Mouse (Mus musculus) cortical plate, adult 2 months (tissue): Measurements from ENCODE around the gene Ddx20. TPM values are rescaled to one million over a fixed set of nuclear protein-coding genes. Genes with fewer than 3 reads are reported as not detected.
"Not testable (repeated sequence)": the region's sequence is repeated elsewhere in the genome, so short reads cannot be mapped to it uniquely, and the experiment has no call there.

Experiments
- H3K27ac ChIP-seq: fragments of 200-500 bp; 2 replicates; pipeline ENCODE4 v1.5.1; 2012; ENCODE audit warnings: low read length, control low read depth, inconsistent platforms; ENCODE audit not compliant: insufficient read depth
- H3K4me1 ChIP-seq: fragments of 200-500 bp; 2 replicates; pipeline ENCODE4 v1.6.1; 2011; ENCODE audit warnings: low read length; ENCODE audit not compliant: control insufficient read depth, insufficient read depth
- H3K4me3 ChIP-seq: fragments of 200-500 bp; 2 replicates; pipeline ENCODE4 v1.5.1; 2011; ENCODE audit warnings: mild to moderate bottlenecking, low read length, control low read depth; ENCODE audit not compliant: insufficient read depth
- CTCF ChIP-seq: fragments of 200-500 bp; IDR thresholded peaks from 2 replicates; pipeline ENCODE4 v1.5.1; 2011; ENCODE audit warnings: mild to moderate bottlenecking, control low read depth, low read length; ENCODE audit not compliant: insufficient read depth; ENCODE audit errors: extremely low read depth
- POLR2A ChIP-seq: fragments of 200-500 bp; IDR thresholded peaks from 2 replicates; pipeline ENCODE4 v1.6.1; 2011; ENCODE audit warnings: mild to moderate bottlenecking, low read length, control low read depth; ENCODE audit not compliant: insufficient read depth; ENCODE audit errors: extremely low read depth
- polyA plus RNA-seq: library from polyadenylated mRNA; depleted of rRNA; stranded (reverse); fragments of >200 nt; gene quantifications from 2 replicates; pipeline ENCODE4 v1.2.3, GENCODE M21; 2012

The Ddx20 gene
- polyA plus RNA-seq, 1 experiment = 9.1 TPM

DNA sequence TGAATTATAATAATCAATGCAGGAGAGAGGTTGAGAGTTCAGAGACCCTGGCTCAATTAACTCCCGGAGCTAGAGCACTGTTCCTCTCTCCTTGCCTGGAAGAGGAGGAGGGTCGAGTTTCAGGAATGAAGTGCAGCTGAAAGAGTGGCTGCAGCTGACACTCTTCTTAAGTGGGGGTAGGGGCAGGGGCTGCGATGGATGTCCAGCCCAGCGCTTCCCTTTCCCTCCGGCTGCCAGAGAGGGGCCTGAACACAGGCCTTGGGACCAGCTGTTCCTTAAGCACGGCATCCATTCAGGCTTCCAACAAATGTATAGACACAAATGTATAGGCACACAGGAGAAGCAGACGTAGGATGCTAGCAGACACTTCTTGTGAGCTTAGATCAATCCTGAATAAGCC, 20.2 kb upstream of the Ddx20 start:
- H3K4me1 ChIP-seq = peaks cover 9% of the 10 kb centered on the region
- TF ChIP-seq CTCF = no peak
- H3K4me3 ChIP-seq = peak overlapping the region; percentile 94
- peak overlapping the region; percentile 80 for H3K27ac ChIP-seq

DNA sequence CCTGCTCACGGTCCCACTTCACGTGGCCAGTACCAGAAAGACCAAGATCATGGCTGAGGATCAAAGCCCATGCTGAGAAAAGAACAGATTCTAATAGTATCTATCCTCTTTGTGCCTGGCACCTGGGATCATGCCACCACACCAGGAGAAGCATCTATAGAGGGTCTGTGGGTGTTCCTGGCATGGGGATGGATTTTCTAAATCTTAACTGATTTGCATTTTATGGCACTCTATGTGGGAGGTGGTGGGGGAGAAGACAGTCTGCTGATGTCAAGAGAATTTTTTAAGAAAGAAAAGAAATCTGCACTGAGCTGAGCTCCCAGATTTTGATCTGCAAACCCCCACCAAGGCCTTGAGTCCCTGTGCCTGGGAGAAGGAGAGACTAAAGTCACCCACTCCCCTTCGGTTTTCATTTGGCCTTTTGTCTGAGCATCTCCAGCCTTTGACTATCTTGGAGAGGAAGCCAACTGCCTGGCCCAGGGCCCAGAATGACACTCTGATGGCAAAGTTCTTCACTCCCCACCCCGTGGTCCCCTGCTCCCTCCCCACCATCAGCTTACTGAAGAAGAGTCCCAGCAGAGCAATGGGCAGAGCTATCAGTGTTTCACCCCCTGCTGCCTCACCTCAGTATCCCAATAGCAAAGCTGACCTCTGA, 19.1 kb upstream of the Ddx20 start:
- Histone ChIP-seq H3K4me1 (peaks cover 9% of the 10 kb centered on the region), H3K27ac (peak overlapping the region; percentile 99), H3K4me3 (peak overlapping the region; percentile 94)
- TF ChIP-seq CTCF (no peak), POLR2A (peak; percentile 50)

DNA sequence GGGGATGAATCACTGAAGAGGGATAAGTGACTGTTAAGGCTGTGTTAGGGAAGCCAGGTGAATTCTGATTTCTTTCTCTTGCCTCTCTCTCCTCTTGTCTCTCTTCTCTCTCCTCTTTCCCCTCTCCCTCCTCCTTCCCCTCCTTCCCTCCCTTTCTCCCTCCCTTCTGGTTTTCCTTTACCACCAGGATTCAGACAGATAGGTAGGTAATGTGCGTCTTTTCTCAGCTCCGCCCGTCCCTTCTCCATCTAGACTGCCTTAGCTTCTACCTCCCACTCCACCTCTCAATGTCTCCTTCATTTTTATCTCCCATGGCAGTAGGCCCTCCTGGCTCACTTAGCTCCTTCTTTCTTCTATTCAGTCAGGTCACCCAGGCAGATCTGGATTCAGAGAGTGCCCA, 18.2 kb upstream of the Ddx20 start:
- Histone ChIP-seq H3K4me1 (peaks cover 9% of the 10 kb centered on the region), H3K4me3 (peak overlapping the region; percentile 94), H3K27ac (peak overlapping the region; percentile 99)
- TF ChIP-seq CTCF (no peak), POLR2A (peak; percentile 33)

DNA sequence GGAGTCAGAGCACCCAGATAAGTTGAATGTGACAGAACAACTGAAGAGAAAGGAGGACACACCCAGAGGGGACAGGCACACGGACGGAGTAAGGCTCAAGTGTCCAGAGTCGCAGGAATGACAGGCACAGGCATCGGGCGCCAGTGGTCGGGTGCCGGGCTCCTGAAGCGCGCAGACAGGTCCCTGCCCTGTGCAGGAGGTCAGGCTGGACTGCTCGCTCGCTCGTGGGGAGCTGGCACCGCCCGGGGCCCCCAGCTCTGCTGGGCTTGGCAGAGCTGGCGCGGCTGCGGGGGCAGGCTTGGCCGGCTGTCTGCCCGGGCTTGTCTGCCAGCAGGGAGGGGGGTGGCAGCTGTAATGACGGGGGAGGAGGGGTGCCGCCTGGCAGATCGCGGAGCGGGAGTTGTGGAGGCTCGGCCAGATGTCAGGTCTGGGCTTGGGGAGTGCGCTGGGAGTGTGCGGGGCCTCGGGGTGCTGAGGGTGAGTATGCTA, 17.7 kb upstream of the Ddx20 start:
- TF ChIP-seq POLR2A = no peak
- no peak for TF ChIP-seq CTCF
- Histone ChIP-seq H3K27ac (peak overlapping the region; percentile 99), H3K4me1 (peaks cover 8% of the 10 kb centered on the region), H3K4me3 (peak overlapping the region; percentile 94)

DNA sequence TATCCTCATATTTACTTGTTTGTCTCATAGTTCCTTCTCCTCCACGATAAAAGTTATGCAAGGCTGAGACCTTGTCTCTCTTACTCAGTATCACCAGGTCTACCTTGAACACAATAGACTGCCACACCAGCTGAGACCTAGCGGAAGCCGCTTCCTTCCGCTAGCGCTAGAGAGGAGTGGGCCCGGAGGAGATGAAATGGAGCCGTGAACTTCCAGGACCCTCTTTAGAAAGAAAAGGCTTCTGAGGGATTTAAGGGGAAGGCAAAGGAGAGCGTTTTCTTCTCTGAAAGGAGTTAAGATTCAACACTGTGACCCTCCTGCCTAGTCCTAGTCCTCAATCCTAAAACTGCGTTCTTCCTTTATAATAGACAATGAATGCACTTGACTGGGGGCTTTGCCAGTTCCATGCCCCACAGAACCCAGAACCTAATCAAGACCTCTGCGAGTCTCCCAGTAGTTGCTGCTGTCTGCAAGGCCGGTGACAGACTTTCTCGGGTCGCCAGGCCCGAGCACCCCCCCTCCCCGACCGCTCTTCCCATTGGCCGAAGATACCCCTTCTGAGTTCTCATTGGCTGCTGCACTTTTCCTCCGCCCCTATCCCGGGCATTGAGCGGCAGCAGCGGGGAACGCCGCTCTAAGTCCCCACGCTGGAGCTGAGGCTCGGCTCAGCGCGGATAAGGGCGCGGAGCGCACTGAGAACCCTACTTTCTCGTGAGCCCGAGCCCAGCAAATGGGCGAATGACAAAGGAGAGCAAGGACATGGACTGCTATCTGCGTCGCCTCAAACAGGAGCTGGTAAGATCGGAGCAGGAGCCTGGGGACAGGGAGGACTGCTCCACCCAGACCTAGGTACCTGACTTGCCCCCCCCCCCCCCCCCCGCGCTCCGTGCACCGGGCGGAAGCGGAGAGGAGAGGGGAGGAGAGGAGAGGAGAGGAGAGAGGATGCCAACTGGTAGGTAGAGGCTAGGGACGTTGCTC, 16.9 kb upstream of the Ddx20 start, which contains the start of gene Inka2:
Inka2 (plus strand) TSS at position 569 of the 978 bp plus-strand sequence.
- Histone ChIP-seq H3K4me1 (peaks cover 4% of the 10 kb centered on the region), H3K4me3 (peak within 1 kb of the TSS; percentile 94), H3K27ac (peak within 1 kb of the TSS; percentile 99)
- TF ChIP-seq CTCF (no peak), POLR2A (peak; percentile 97)

DNA sequence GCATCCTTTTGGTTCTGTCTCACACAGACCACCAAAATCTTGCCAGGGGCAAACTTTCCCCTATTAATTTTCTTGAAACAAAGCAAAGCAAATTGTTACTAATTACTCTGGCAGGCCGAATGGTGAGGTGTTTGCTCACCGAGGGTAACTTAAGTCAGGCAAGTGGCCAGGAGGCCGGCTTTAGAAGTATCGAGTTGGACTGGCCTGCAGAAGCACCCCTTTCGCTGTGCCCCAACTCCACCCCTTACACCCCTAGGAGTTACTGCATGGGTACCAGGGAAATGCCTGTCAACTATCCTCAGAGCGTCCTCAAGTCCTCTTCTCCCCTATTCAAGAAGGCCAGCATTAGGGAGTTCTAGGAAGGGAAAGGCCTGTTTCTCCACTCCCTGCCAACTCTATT, 16.2 kb upstream of the Ddx20 start:
- TF ChIP-seq CTCF (no peak), POLR2A (no peak)
- H3K4me3 ChIP-seq = no peak overlapping the region
- H3K4me1 ChIP-seq = peaks cover 2% of the 10 kb centered on the region; the same call in 1 of the 2 replicates
- no peak overlapping the region for H3K27ac ChIP-seq

DNA sequence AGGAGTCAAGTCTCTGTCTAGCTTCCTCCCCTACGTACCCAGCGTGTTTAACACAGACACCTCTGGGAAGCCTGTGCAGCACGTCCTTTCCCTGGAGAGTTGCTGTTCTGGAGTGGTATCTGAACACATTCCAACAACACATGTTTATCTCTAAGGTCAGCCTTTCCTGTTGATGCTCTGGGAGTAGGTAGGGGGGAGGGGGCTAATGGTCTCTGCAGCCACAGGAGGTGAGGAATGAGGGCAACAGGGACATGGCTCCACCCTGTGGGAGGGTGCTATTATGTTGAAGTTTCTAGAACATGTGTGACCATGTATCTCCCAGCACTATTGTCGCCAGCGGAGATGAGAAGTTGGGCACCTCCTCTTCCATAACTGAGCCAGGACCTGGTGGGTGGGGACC, 14.0 kb upstream of the Ddx20 start:
- H3K4me3 ChIP-seq = no peak overlapping the region
- no peak overlapping the region for H3K27ac ChIP-seq
- H3K4me1 ChIP-seq = peaks cover 9% of the 10 kb centered on the region
- TF ChIP-seq CTCF = no peak
- TF ChIP-seq POLR2A = no peak

DNA sequence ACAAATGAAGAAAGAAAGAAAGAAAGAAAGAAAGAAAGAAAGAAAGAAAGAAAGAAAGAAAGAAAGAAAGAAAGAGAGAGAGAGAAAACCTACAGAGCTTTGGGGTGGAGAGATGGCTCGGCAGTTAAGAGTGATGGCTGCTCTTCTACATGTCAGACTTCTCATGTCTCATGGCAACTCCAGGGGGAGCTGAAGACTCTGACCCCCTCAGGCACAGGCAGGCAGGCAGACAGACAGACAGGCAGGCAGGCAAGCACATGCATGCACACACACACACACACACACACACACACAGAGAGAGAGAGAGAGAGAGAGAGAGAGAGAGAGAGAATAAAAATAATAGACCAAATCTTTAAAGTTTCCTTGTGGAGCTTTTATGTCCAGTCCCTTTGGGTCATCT, 13.4 kb upstream of the Ddx20 start:
- H3K27ac ChIP-seq, H3K4me3 ChIP-seq: not testable (repeated sequence)
- peaks cover 11% of the 10 kb centered on the region for H3K4me1 ChIP-seq

DNA sequence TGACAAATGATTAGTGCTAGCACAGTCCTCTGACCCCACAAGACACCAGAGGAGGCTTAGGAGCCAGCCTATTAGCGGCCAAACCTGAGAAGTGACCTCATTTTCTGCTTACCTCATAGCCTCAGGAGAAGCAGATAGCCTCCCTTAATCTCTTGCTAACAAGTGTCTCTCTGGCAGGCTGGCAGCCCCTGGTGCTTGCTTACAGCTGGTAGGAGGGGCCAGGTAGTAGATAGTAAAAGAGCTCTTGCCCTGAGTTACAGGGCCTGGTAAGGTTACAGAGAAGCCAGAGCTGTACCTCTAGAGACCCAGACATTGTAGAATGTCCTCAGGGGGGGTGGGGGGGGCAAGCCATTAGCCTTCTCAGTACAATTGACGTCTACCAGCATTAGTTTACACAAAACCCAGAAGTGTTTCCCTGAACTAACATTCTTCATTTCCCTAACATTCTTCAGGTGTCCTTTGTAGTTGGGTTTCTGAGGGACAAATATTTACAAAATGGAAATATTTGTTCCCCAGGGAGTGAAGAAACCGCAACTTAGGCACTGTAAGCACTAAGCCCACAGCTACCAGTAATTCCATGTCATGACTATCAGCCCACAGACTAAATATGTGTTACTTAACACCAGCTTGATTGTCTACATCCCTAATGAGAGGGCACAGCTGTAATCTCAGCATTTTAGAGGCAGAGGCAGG, 12.0 kb upstream of the Ddx20 start:
- Histone ChIP-seq H3K27ac (no peak overlapping the region), H3K4me1 (peaks cover 17% of the 10 kb centered on the region), H3K4me3 (no peak overlapping the region)
- TF ChIP-seq CTCF (no peak), POLR2A (no peak)
